8 mouse cellular contexts compared by ENCODE assay signal in the genomic region with DNA sequence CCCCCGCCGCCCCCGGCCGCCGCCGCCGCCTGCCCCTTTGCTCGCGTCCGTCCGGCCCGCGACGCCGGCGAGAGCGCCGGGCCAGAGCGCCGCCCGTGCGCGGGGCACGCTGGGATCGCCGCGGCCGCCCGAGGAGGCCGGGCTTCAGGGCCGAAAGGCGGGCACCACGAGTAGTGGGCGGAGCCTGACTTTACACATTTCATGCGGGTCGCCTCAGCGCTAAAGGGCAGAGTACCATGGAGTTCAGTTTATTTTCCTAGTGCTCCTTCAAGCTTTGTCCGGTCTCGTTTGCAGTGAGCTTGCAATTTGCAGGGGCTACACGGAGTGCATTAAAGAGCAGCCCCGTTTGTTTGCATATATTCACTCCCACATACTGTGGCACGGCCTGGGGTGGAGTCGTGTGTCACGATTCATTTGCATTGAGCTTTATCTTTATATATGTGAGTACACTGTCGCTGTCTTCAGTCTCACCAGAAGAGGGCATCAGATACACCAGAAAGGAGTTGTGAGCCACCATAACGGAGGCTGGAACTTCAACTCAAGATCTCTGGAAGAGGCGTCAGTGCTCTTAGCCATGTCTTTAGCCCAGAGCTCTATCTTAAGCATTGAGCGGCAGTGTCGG. TPM values are rescaled to one million over a fixed set of nuclear protein-coding genes. Genes with fewer than 3 reads are reported as not detected.
A peak's percentile ranks its signal among the peaks of the same experiment; 100 is the strongest.
DNase-seq lines count a peak whose midpoint lies in the region; ATAC-seq and TF ChIP-seq lines count a peak whose summit lies in the region.

A gene (minus strand): TSS at position 136 of the 622 bp plus-strand sequence.

- H3K36me3 ChIP-seq in CH12.LX (replicated peaks in 1 of 2; ENCODE audit: control insufficient read depth in 1 of 2, insufficient read depth in 1 of 2, low read length in 1 of 2), result peaks cover 16 to 32% of the 10 kb centered on the region in 2 experiments
- H3K36me3 ChIP-seq in heart, embryonic 13.5 days, result peaks cover 9% of the 10 kb centered on the region
- H3K36me3 ChIP-seq in kidney, postnatal 0 days (ENCODE audit: insufficient read depth, low read length), result 0 out of 2 replicates have a peak, but pooled peaks cover 4% of the 10 kb centered on the region
- H3K36me3 ChIP-seq in liver, embryonic 12.5 days, result peaks cover 31% of the 10 kb centered on the region
- peaks cover 6% of the 10 kb centered on the region for H3K36me3 ChIP-seq in stomach, embryonic 15.5 days

- peak; percentile 55 for TF ChIP-seq POLR2A in CH12.LX (IDR thresholded peaks at IDR 0.05; ENCODE audit: low read depth, low read length)

- under 1% methylated on average over 44 of the region's 49 CpGs for WGBS in heart, embryonic 13.5 days
- under 1% methylated on average over 49 of the region's 49 CpGs for WGBS in kidney, postnatal 0 days
- under 1% methylated on average over 49 of the region's 49 CpGs for WGBS in liver, embryonic 12.5 days (ENCODE audit: insufficient replicate concordance)
- under 1% methylated on average over 49 of the region's 49 CpGs for WGBS in stomach, embryonic 15.5 days

- peaks cover 3% of the 10 kb centered on the region for H3K27me3 ChIP-seq in CH12.LX (replicated peaks)
- H3K27me3 ChIP-seq in heart, embryonic 13.5 days (replicated peaks), result no peaks in the 10 kb centered on the region
- H3K27me3 ChIP-seq in kidney, postnatal 0 days (ENCODE audit: insufficient read depth, low read length), result no peaks in the 10 kb centered on the region
- peaks cover 18% of the 10 kb centered on the region for H3K27me3 ChIP-seq in liver, embryonic 12.5 days (replicated peaks)
- no peaks in the 10 kb centered on the region for H3K27me3 ChIP-seq in stomach, embryonic 15.5 days (replicated peaks)

- TF ChIP-seq RAD21 in CH12.LX (IDR thresholded peaks at IDR 0.05; ENCODE audit: low read depth, low read length), result peak; percentile 47

- H3K4me1 ChIP-seq in CH12.LX (ENCODE audit: control insufficient read depth in 1 of 2, insufficient read depth in 2 of 2), result peaks cover 29 to 68% of the 10 kb centered on the region in 2 experiments
- peaks cover 32% of the 10 kb centered on the region for H3K4me1 ChIP-seq in brown adipose tissue, adult 24 weeks (ENCODE audit: control insufficient read depth, insufficient read depth, insufficient read length, low read length)
- peaks cover 66% of the 10 kb centered on the region for H3K4me1 ChIP-seq in heart, embryonic 13.5 days
- peaks cover 33% of the 10 kb centered on the region for H3K4me1 ChIP-seq in kidney, postnatal 0 days (replicated peaks; ENCODE audit: insufficient read depth, low read length)
- peaks cover 68% of the 10 kb centered on the region for H3K4me1 ChIP-seq in liver, embryonic 12.5 days
- peaks cover 41% of the 10 kb centered on the region for H3K4me1 ChIP-seq in stomach, embryonic 15.5 days

- peak within 1 kb of the TSS; percentile 99 for H3K9ac ChIP-seq in CH12.LX (ENCODE audit: insufficient read depth, low read depth)
- peak within 1 kb of the TSS; percentile 96 for H3K9ac ChIP-seq in heart, embryonic 13.5 days
- H3K9ac ChIP-seq in kidney, postnatal 0 days (ENCODE audit: low read depth, low read length), result peak within 1 kb of the TSS; percentile 90
- H3K9ac ChIP-seq in liver, embryonic 12.5 days, result peak within 1 kb of the TSS; percentile 83
- H3K9ac ChIP-seq in stomach, embryonic 15.5 days, result peak within 1 kb of the TSS; percentile 84

- dilution Hi-C loops in CH12.LX (cut with MboI; ENCODE audit: extremely low pct_ligation_motif_present, extremely low pct_unique_long_range_greater_than_20kb, low sequenced_read_pairs), result no loop called here

- peak within 1 kb of the TSS; percentile 85 for H3K4me2 ChIP-seq in CH12.LX (ENCODE audit: insufficient read depth, low read depth, poor library complexity, severe bottlenecking)
- peak within 1 kb of the TSS; percentile 96 for H3K4me2 ChIP-seq in heart, embryonic 13.5 days
- peak within 1 kb of the TSS; percentile 87 for H3K4me2 ChIP-seq in kidney, postnatal 0 days (ENCODE audit: low read length)
- H3K4me2 ChIP-seq in liver, embryonic 12.5 days, result peak within 1 kb of the TSS; percentile 87
- H3K4me2 ChIP-seq in stomach, embryonic 15.5 days, result peak within 1 kb of the TSS; percentile 85

- H3K27ac ChIP-seq in CH12.LX (ENCODE audit: insufficient read depth, low read depth), result peak within 1 kb of the TSS; percentile 85
- peak within 1 kb of the TSS; percentile 84 for H3K27ac ChIP-seq in brown adipose tissue, adult 24 weeks (replicated peaks; ENCODE audit: low read depth, low read length)
- peak within 1 kb of the TSS; percentile 95 for H3K27ac ChIP-seq in heart, embryonic 13.5 days (replicated peaks)
- peak within 1 kb of the TSS; percentile 98 for H3K27ac ChIP-seq in kidney, postnatal 0 days
- H3K27ac ChIP-seq in liver, embryonic 12.5 days, result peak within 1 kb of the TSS; percentile 99
- peak within 1 kb of the TSS; percentile 99 for H3K27ac ChIP-seq in stomach, embryonic 15.5 days

- in situ Hi-C loops in CH12.LX (cut with MboI; ENCODE audit: low pct_ligation_motif_present, low pct_unique_long_range_greater_than_20kb, low sequenced_read_pairs), result no loop called here

- ATAC-seq in heart, embryonic 13.5 days (ENCODE audit: extremely low read depth, insufficient number of reproducible peaks, low FRiP score, low TSS enrichment), result peak; percentile 53
- peak; percentile 70 for ATAC-seq in kidney, postnatal 0 days (replicated peaks; ENCODE audit: low FRiP score, low read depth)
- ATAC-seq in liver, embryonic 12.5 days, result peak; percentile 76
- ATAC-seq in stomach, embryonic 15.5 days (ENCODE audit: insufficient read depth, low FRiP score, low read depth), result peak; percentile 74

- no peaks in the 10 kb centered on the region for H3K9me3 ChIP-seq in CH12.LX (replicated peaks; ENCODE audit: low read length)
- no peaks in the 10 kb centered on the region for H3K9me3 ChIP-seq in heart, embryonic 13.5 days
- H3K9me3 ChIP-seq in kidney, postnatal 0 days (replicated peaks; ENCODE audit: low read length), result no peaks in the 10 kb centered on the region
- H3K9me3 ChIP-seq in liver, embryonic 12.5 days (replicated peaks), result no peaks in the 10 kb centered on the region
- no peaks in the 10 kb centered on the region for H3K9me3 ChIP-seq in stomach, embryonic 15.5 days

- TF ChIP-seq CTCF in CH12.LX (conservative IDR thresholded peaks at IDR 0.05 in 1 of 2, IDR thresholded peaks at IDR 0.05 in 1 of 2; ENCODE audit: low read depth in 2 of 2, low read length in 2 of 2), result peak; percentile 44 to 71; a peak in 3 of 4 replicates
- TF ChIP-seq CTCF in kidney, postnatal 0 days (IDR thresholded peaks at IDR 0.05; ENCODE audit: low read depth), result peak; percentile 84

- peaks cover 35% of the 10 kb centered on the region for H3K79me2 ChIP-seq in CH12.LX (replicated peaks; ENCODE audit: control insufficient read depth, extremely low read depth, insufficient read depth, poor library complexity, severe bottlenecking)

- no peak for TF ChIP-seq EP300 in CH12.LX (IDR thresholded peaks at IDR 0.05; ENCODE audit: low read length)

- peak; percentile 90 for DNase-seq in CH12.LX (ENCODE audit: extremely low read depth)
- peak; percentile 66 for DNase-seq in fat pad, adult 2 months (ENCODE audit: extremely low read depth, low read depth, low spot score)
- DNase-seq in kidney, postnatal 0 days (ENCODE audit: low spot score), result peak; percentile 96
- peak; percentile 83 for DNase-seq in neural tube, embryonic 10.5 days (ENCODE audit: extremely low spot score, low spot score)

- peak within 1 kb of the TSS; percentile 75 to 97 (median 89) for H3K4me3 ChIP-seq in CH12.LX (replicated peaks in 1 of 3; ENCODE audit: low read depth in 2 of 3, low read length in 2 of 3, poor library complexity in 1 of 3)
- H3K4me3 ChIP-seq in brown adipose tissue, adult 24 weeks (ENCODE audit: insufficient read depth, low read depth, low read length), result peak within 1 kb of the TSS; percentile 92
- H3K4me3 ChIP-seq in heart, embryonic 13.5 days, result peak within 1 kb of the TSS; percentile 84
- peak within 1 kb of the TSS; percentile 63 for H3K4me3 ChIP-seq in kidney, postnatal 0 days (replicated peaks; ENCODE audit: low read depth, low read length)
- peak within 1 kb of the TSS; percentile 78 for H3K4me3 ChIP-seq in liver, embryonic 12.5 days
- H3K4me3 ChIP-seq in stomach, embryonic 15.5 days (replicated peaks), result peak within 1 kb of the TSS; percentile 73

TF ChIP-seq in CH12.LX, 34 proteins besides CTCF, POLR2A, EP300 and RAD21 (continues in another document):
- TF ChIP-seq CHD1 (IDR thresholded peaks at IDR 0.05; ENCODE audit: low read depth, low read length) (no peak), MAFK (IDR thresholded peaks at IDR 0.05; ENCODE audit: insufficient replicate concordance, low read length) (0 out of 2 replicates have a peak, but pooled peaks have one; percentile 17), MEF2A (IDR thresholded peaks at IDR 0.05; ENCODE audit: borderline replicate concordance, low read depth, low read length) (peak; percentile 42; the same call in 1 of the 2 replicates), HCFC1 (IDR thresholded peaks at IDR 0.05; ENCODE audit: low read depth, low read length) (peak; percentile 65), NRF1 (IDR thresholded peaks at IDR 0.05; ENCODE audit: low read depth, low read length) (0 out of 2 replicates have a peak, but pooled peaks have one; percentile 37), NELFE (IDR thresholded peaks at IDR 0.05; ENCODE audit: low read depth, low read length) (peak; percentile 53), UBTF (IDR thresholded peaks at IDR 0.05; ENCODE audit: low read depth, low read length) (no peak), RCOR1 (conservative IDR thresholded peaks at IDR 0.05; ENCODE audit: low read depth, low read length) (no peak), SMC3 (IDR thresholded peaks at IDR 0.05; ENCODE audit: low read depth, low read length) (peak; percentile 65), ZC3H11A (IDR thresholded peaks at IDR 0.05; ENCODE audit: low read depth, low read length) (0 out of 2 replicates have a peak, but pooled peaks have one; percentile 4), TCF12 (IDR thresholded peaks at IDR 0.05; ENCODE audit: low read depth, low read length) (peak; percentile 63; the same call in 1 of the 2 replicates), ETS1 (conservative IDR thresholded peaks at IDR 0.05; ENCODE audit: low read depth, low read length) (peak; percentile 32), GABPA (IDR thresholded peaks at IDR 0.05; ENCODE audit: insufficient replicate concordance, low read depth, low read length) (no peak), USF2 (conservative IDR thresholded peaks at IDR 0.05; ENCODE audit: low read depth, low read length) (no peak)

RNA-seq across cellular contexts. Expression of the gene that starts here (rescaled TPM):
- total RNA-seq in CH12.LX (2012; rRNA removed) (67.1 and 71.7 TPM in 2 replicates), CH12.LX (2014; rRNA removed) (50.1 and 50.2 TPM in 2 replicates)
- polyA plus RNA-seq in CH12.LX (2012; ENCODE audit: insufficient read length, low read depth), result 66.0 and 84.2 TPM in 2 replicates
- 69.8 and 75.4 TPM in 2 replicates for polyA plus RNA-seq in brown adipose tissue, adult 24 weeks (2012; ENCODE audit: insufficient read depth, insufficient read length, missing spikeins)
- polyA plus RNA-seq in heart, embryonic 13.5 days (2015; fragmentation: Nextera tagmentation; extraction: Ambion mirVana), result 10.6 and 12.8 TPM in 2 replicates
- polyA plus RNA-seq in kidney, postnatal 0 days (2015; fragmentation: Nextera tagmentation; extraction: Ambion mirVana), result 23.7 and 26.6 TPM in 2 replicates
- polyA plus RNA-seq in liver, embryonic 12.5 days (2016; fragmentation: Nextera tagmentation; extraction: Ambion mirVana), result 17.2 and 17.5 TPM in 2 replicates
- 20.6 and 21.3 TPM in 2 replicates for polyA plus RNA-seq in stomach, embryonic 15.5 days (2015; fragmentation: Nextera tagmentation; extraction: Ambion mirVana)

Comparison
In these comparisons a context has a peak if more than half of its experiments do, and no peak if none do; other contexts are left out.
1. Peak in every context shown above with its lines: DNase-seq, ATAC-seq, H3K4me3 ChIP-seq and H3K27ac ChIP-seq.